Mouse (Mus musculus): ENCODE results near the gene Gldc.
"Not testable (repeated sequence)": the region's sequence is repeated elsewhere in the genome, so short reads cannot be mapped to it uniquely, and the experiment has no call there.

The Gldc gene

DNA sequence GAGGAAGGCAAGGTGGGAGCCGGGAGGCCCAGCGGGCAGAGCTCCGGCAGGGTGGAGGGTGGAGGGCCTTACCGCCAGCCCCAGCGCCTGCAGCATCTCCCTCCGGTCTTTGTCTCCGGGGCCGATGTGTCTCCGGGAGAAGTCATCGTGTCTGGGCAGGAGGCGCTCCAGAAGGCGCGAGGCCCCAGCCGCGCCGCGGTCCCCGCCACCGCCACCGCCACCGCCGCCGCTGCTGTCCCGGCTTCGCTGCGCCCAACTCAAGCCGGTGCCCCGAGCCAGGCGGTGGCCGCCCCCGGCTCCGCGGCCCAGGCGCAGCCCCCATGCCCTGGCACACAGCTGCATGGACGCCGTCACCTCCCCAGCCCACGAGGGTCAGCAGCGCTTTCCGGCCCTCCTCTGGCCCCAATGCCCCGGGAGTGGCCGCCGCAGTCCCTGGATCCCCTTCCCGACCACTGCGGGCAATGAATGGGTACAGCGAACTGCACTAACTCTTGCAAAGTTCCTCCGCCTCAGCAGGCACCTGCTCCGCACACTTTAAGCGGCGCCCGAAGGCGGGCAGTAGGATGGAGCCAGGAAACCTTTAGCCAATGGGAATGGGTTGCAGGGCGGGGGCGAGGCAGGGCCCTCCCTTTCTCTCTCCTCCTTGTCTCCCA lies at the start of gene Gldc:
Gene Gldc, minus strand, starts transcription at position 511 of the 653 bp plus-strand sequence.
- peak; percentile 89 for DNase-seq

DNA sequence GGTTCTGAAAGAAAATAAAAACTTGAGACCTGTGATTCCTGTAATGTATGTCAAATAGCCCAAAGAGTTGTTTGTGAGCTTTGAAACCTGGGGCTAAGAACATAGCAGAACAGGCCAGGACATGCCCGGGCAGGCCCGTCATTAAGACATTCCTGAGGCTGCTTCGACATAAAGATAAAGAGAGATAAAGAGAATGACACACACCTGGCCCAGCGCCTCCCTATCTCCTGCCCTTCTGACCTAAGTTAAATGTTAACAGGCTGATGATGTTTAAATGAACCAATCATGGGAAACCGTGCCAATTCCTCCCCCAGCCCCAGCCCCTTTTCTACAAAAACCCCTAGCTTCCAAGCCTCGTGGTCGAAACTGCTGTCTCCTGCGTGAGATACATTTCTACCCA lies 47.4 kb upstream of the Gldc start:
- DNase-seq: not testable (repeated sequence)

DNA sequence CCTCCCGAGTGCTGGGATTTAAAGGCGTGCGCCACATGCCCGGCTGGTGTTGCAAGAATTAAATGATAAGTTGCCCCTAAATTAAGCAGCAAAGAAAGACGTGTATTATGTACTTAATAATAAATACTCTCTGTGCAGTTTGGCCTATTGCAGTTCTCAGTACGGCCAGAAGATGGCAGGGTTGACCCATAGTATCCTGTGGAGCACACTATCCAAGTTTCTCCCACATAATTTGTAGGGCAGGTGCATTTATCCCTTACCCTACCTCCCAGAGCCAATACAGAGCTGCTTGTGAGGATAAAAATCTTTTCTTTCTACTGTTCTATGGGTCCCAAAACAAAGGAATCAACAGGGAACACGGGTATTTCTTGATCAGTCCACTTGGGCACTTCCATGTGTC lies 42.1 kb upstream of the Gldc start:
- DNase-seq: peak; percentile 64

DNA sequence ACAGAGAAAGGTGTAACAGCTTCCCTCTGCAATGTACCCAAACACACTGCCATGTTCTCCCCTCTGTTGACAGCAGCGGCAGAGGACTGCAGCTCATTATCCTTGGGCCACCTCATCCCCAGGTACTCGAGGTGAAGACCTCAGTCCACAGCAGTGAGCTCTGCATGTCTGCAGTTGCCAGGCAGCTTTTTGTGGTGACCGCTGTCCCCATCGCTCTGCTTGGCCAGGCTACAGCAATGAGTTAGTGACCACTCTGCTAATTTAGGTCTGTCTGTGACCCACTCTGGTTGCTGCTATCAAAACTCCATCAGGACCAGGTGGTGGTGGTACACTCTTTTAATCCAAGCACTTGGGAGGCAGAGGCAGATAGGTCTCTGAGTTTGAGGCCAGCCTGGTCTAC lies 41.0 kb upstream of the Gldc start:
- no peak for DNase-seq

DNA sequence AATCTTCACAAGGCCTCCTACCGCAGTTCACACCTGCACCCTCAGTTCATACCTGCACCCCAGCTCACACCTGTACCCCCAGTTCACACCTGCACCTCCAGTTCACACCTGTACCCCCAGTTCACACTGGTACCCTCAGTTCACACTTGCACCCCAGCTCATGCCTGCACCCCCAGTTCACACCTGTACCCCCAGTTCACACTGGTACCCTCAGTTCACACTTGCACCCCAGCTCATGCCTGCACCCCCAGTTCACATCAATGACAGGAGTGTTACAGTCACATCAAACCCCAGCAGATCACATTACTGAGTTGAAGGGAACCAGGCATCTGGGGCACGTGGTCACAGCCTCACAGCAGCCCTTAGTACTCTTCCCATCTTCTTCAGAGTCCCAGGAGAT lies 40.5 kb upstream of the Gldc start:
- DNase-seq: not testable (repeated sequence)

DNA sequence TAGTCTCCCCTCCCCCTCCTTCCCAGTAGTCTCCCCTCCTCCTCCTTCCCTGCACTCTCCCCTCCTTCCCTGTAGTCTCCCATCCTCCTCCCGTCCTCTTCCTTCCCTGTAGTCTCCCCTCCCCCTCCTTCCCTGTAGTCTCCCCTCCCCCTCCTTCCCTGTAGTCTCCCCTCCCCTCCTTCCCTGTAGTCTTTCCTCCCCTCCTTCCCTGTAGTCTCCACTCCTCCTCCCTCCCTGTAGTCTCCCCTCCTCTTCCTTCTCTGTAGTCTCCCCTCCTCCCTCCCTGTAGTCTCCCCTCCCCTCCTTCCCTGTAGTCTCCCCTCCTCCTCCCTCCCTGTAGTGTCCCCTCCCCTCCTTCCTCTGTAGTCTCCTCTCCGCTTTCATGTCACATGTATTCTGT lies 38.8 kb upstream of the Gldc start:
- DNase-seq: peak; percentile 11

DNA sequence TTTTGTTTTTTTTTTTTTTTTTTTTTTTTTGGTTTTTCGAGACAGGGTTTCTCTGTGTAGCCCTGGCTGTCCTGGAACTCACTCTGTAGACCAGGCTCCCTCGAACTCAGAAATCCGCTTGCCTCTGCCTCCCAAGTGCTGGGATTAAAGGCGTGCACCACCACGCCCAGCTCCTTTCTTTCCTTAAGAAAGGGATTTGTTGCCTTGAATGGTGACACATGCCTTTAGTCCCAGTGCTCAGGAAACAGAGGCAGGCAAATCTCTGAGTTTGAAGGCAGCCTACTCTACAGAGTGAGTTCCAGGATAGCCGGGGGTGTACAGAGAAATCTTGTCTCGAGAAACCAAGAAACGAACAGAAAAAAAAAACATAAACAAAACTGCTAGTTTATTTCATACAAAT lies 33.8 kb upstream of the Gldc start:
- DNase-seq: not testable (repeated sequence)

DNA sequence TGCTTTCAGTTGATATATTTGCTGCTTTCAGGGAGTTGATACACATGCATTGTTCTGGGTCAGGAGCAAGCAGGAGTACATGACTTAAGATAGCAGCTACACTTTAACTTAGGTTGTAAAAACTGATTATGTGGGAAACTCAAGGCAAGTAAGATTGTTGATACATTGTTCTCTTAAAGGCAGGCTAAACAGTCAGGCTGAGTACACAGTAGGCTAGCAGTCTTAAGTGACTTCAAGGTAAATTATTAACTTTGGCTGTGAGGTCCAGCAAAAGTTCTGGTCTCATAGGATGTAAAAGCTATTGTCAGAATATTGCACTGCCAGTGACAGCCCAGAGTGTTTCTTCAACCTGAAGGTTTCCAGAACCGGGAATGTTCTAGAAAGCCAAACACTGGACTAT lies 31.8 kb upstream of the Gldc start:
- no peak for DNase-seq

DNA sequence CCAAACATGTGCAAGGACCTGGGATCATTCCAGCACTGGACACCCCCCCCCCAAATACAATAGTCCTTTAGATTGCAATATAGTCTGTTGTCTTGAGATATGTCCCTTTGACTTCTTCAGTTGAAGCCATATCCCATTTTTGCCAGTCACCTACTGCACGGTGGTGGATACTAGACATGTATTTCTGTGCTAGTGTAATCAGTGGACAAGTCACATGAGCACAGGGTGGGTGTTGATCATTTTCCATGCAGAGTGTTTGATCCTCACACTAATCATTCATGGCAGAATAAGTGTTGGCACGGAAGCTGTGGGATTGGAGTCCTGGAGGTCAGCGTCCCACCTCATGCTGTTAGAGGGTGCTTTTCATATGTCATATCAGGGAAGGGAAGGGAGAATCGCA lies 30.6 kb upstream of the Gldc start:
- no peak for DNase-seq

DNA sequence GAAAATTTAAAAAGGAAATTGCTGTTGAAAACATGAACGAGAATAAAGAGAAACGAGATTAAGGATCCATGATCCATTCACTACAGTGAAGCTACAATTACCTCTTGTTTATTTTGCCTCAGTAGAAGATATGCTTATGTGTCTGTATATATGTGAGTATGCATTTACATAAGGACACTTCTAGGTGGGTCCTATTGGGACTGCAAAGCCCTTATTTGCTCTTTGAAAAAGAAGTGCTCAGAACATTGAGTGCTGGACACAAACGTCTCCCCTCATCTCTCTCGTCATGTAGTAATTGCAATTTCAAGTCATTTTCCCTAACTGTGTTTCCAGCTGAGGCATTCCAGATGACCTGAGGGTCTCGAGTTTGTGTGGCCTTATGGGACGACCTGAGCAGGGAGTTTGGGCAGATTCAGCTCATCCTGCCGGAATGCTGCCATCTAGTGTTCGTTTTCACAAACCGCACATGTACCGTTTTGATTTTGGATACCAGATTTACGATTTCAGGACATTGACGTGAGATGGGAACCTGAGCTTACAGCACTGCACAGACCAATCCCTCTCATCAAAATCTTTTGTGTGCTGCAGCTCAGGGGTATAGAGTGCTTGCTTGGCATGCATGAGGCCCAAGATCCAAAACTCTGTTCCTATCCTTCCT lies 30.1 kb upstream of the Gldc start:
- DNase-seq: peak; percentile 81

DNA sequence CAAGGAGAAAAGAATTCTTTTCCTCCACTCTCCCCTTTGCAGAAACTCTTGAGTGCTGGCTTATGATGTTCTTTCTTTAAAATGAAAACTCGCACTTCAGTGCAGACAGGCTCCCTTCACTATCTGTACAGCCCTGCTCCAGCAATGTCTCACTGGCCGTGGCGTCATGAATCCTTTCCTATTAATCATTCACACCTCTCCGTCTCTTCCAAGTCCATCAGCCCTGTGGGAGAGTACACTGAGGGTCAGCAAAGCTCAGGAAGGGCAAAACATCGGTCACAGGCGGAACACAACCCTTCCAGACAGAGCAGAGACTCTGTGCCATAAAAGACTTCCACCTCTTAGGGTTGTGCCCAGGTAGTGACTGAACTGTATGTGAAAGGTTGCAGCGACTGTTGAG lies 26.9 kb upstream of the Gldc start:
- DNase-seq: no peak

DNA sequence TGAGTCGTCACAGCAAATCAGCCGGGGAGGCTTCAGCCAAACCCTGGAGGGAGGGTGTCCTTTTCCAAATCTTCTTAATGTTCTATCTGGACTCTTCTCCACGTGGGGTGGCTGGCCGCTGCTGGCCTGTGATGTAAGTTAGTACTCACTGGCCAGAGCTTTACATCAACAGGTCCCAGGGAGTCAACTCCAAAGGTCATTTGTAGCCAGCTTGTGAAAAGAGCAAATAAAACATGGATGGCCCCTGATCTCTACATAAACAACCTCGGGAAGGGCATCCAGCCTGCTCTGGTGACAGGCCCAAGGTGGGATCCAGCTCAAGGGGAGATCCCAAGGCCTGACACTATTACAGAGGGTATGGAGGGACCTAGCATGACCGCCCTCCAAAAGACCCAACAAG lies 19.8 kb upstream of the Gldc start:
- no peak for DNase-seq

DNA sequence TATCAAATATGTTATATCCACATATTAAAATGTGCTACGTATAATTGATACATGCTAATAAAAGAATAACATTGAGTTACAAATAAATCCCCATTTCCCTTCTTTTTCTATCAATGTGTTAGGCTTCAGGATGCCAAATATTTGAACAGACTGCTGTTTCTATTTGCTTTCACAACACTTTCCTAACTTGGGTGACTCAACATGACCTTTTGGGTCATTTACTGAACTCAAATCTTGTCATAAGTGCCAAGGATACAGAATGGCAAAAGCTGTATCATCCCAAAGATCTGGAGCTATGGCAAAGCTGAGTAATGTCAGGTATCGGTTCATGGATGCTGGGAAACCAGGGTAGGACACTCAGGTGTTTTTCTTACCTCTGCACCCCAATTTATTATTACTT lies 12.0 kb upstream of the Gldc start:
- no peak for DNase-seq

DNA sequence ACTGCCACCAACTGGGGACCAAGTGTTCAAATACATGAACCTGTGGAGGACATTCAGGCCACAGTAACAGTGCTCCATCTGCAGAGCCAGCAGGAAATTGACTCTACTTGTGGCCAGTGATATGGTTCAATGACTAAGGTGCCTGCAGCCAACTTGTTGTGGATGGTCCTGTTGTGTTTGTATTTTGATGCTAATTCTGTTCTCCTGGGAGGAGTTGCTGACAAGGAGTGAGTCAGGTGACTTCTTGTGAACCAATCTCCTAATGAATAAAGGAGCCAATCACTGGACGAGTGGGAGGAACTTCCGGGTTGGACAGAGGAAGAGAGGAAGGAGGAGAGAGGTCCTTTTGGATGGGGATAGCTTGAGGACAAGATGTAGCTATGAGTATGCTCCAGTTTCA lies 10.3 kb upstream of the Gldc start:
- DNase-seq: no peak

DNA sequence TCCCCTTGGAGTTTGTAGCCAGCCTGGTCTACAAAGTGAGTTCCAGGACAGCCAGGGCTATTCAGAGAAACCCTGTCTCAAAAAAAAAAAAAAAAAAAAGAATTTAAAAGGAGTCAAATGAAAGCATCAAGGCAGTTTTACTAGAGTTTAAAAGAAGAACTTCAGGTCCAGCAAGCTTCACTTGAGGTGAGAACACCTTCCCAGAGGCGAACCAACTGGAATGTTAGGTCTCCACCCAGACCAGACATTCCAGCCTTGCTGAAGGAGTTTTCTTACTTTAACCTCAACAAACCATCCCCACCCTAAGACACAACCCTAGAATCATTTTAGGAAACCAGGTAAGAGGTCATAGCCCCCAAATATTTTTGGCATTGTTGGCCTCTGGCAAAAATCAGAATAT lies 4.8 kb upstream of the Gldc start:
- DNase-seq: no peak

DNA sequence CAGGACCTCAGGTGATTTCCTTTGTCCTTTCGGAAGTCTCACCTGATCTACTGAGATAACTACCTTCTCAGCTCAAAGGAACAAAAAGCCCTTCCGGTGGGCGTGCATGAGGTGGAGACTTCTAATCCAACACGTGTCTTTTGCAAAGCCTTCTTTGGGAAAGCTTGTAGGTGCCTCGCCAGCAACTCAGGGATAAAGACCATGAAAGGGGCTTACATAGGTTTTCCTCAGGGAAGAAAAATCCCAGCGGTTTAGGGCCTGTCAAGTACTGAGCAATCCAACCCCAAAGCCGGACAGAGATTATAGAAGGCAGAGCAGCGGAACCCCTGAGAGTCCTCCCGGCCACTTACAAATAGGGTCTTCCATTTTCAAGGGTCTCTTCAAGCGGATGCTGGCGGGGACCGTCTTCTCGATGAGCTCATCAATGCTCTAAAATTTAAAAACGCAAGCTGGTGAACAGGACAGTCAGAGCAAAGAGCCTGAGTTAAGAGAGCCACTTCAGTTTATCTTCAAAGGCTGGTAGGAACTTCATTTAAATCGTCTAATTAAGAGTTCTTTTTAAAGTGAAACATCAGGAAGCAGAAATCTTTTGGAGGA lies 1.1 kb downstream of the Gldc start:
- DNase-seq: peak; percentile 52

DNA sequence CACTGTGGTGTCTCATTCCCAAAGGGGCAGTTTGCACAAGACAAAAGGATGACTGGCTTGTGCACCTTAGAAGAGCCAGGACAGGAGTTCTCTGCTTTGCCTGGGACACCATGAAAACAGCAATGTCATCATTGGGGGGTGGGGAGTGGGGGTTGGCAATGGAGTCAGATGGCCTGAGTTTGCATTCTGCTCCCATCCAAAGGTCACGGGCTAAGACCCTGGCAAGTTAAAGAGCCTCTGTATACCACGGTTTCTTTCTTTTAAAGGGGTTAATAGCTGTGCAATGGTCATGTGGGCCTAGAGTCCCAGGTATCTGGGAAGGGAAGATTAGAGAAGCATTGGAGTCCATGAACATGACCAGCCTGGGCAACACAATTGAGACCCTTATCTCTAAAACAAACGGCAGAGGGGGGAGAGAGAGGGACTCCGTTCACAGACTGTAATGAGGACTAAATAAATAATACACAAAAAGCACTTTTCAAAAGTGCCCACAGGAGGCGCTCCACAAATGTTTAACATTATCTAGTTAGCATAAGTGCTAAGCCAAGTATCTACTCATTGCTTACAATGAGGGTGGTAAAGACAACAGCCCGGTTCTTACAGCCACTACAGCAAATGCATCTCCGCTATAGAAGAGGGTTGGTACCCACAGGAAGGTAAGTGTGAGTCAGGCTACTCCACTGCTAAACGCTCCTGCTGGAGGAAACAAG lies 3.7 kb downstream of the Gldc start:
- no peak for DNase-seq

DNA sequence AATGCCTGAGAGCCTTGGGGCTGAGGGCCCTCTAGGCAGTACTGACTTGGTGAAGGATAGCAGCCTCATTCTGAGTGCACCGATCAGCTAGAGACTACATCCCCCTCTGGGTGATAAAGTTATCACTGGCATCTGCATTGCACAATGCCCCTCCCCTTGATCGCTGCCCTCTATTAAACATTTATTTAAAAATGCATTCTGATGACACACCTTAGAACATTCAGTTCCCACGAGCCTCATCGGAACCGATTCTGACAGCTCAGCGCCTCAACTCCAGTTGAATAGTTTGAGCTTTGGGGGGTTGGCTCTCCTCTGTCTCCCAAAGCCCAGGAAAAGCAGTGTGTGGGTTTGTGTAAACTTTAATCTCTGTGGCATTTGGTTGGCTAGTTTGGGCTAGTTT lies 4.9 kb downstream of the Gldc start:
- no peak for DNase-seq

DNA sequence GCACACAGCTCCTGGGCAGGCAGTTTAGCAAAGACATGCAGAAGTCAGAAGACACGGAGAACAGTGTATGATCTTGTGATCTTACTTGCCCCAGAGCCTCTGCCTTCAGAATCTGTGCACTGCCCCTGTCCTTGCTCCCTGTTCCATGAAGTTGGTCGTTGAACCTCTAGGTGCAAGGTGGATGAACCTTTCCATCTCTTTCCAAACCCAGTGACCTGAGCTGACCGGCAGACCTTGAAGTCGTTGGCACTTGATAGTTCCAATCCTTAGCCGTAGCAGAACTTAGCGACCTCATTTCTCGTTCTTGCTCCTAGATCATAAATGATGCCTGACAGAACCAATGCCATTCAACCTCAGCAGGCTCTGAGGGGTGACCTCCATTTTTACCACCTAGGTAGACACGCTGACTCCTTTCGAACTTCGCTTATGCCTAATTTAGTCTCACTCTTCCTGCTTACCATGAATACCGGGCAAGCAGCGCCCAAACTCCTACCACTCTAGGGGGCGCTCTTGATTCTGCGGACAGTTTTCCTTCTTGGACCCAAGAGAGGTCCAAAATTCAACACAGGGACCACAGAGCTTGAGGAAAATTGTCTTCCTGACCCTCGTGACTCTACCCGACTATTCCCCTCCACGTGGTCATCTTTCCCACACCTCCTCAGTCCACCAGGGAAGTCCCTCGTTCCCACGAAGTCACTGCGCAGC lies 8.3 kb downstream of the Gldc start:
- no peak for DNase-seq

DNA sequence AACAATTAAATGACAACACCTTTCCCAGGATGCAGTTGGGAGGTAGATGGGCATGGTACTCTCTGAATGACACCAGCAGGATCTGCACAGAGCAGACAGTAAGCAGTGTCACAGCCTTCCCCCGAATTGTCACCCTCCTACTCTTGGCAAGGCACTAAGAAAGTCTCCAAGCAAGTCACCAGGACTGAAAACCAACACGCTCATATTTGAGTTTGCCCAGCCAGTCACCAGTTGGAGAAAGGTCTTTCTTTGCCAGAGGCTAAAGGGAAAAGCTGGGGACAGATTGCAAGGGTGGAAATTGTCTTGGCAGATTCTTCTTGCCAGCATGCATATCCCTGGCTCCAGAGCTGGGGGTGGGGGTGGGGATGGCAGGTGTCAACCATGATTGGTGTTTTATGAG lies 11.0 kb downstream of the Gldc start:
- no peak for DNase-seq

DNA sequence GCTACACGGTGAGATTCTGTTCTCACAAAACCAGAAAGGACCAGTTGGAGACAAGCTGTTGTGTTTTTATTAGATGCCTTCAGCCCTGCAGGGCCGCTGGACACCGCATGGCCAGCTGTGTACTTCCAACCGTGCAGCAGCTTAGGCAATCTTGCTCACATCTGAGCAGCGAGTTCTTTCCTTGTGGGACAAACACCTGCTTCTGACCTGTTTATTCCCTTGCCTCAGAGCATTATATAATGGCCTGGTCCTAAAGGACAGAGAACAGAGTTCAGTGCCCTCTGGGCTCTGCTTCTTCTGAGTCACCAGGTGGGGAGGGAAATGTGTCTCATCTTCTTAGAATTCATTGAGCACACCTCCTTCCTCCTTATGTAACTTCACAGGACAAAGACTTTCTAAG lies 12.4 kb downstream of the Gldc start:
- no peak for DNase-seq

DNA sequence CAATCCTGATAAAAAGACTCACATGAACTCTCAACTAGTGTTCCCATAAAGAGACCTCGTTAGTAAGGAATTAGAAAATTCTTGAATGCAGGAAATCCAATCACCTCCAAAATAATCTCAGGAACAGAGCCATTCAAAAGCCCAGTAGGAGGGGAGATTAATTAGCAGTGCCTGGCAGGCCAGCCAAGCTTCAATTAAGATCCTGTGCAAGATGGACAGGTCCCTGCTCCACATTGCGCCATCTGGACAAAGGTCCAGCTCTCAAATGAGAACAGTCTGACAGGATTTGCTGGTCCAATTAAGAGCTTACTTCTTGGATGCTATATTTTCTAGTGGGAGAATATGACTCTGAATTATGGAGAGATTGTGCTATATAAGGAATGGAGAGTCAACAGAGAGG lies 15.2 kb downstream of the Gldc start:
- DNase-seq: peak; percentile 30

DNA sequence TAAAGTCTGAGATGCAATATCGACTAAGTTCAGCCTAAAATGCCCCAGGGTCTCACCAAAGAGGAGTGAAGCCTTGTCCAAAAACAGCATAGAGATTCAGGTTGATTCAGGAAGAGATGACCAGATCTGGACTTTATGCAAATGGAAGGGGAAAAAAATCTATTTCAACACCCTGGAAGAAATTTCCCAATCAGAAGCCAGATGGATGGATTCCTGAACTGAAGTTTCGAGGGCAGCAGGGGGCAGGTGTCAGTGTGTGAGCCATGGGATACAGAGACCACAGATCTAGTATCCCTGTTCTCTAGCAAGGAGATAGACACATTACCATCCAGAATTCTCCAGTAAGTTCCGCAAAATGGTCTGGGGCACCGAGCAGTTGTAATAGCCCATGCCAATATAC lies 17.0 kb downstream of the Gldc start:
- no peak for DNase-seq
